Mouse (Mus musculus): ENCODE results near the gene Vpreb2. TPM values are rescaled to one million over a fixed set of nuclear protein-coding genes. Genes with fewer than 3 reads are reported as not detected.

The Vpreb2 gene
- not detected in 2 replicates for polyA plus RNA-seq (2012; ENCODE audit: low replicate concordance)

DNA sequence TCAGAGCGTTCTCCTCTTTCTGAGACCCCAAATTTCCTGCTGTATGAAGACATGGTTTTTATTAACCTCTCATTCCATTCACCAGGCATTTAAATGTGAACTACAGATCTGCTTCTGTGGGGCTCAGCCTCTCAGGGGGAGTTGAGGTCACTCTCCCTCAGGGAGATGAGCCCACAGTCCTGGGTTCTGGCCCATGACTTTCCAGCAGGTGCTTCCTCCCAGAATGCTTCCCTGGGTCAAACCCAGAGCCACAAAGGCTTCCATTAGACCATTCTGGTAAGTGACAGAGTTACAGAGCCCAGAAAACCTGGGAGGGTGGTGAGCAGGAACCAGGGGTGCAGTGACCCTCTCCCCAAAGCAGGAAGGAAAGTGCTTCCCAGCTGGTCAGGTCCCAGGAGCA lies at the start of gene Vpreb2:
Vpreb2 (plus strand) TSS at position 301 of the 400 bp plus-strand sequence.

Other genes starting within 250 kb of the Vpreb2 start
- gene Med15, start 247.5 kb upstream of the Vpreb2 start, polyA plus RNA-seq (2012; ENCODE audit: low replicate concordance), result 168 and 199 TPM in 2 replicates
- gene Klhl22, start 220.8 kb upstream of the Vpreb2 start, polyA plus RNA-seq (2012; ENCODE audit: low replicate concordance), result 4.9 and 14.8 TPM in 2 replicates
- 1.3 and 4.3 TPM in 2 replicates for gene Scarf2, start 183.1 kb upstream of the Vpreb2 start, polyA plus RNA-seq (2012; ENCODE audit: low replicate concordance)
- not detected in 2 replicates for gene B830017H08Rik, start 147.3 kb upstream of the Vpreb2 start, polyA plus RNA-seq (2012; ENCODE audit: low replicate concordance)
- gene Car15, start 142.1 kb upstream of the Vpreb2 start, polyA plus RNA-seq (2012; ENCODE audit: low replicate concordance), result 1.8 and 8.0 TPM in 2 replicates
- 0.42 and 1.5 TPM in 2 replicates for gene Gm20518, start 88.8 kb upstream of the Vpreb2 start, polyA plus RNA-seq (2012; ENCODE audit: low replicate concordance)
- gene Tssk1, start 86.2 kb upstream of the Vpreb2 start, polyA plus RNA-seq (2012; ENCODE audit: low replicate concordance), result not detected in 2 replicates
- gene Dgcr2, start 81.9 kb upstream of the Vpreb2 start, polyA plus RNA-seq (2012; ENCODE audit: low replicate concordance), result 23.3 and 26.7 TPM in 2 replicates
- gene Tssk2, start 81.8 kb upstream of the Vpreb2 start, polyA plus RNA-seq (2012; ENCODE audit: low replicate concordance), result not detected in 2 replicates
- gene Ess2, start 69.1 kb upstream of the Vpreb2 start, polyA plus RNA-seq (2012; ENCODE audit: low replicate concordance), result 27.5 and 31.1 TPM in 2 replicates
- gene Gsc2, start 65.4 kb upstream of the Vpreb2 start, polyA plus RNA-seq (2012; ENCODE audit: low replicate concordance), result not detected in 2 replicates
- gene Slc25a1, start 52.2 kb upstream of the Vpreb2 start, polyA plus RNA-seq (2012; ENCODE audit: low replicate concordance), result 69.4 and 186 TPM in 2 replicates
- gene Dgcr6, start 72.4 kb downstream of the Vpreb2 start, polyA plus RNA-seq (2012; ENCODE audit: low replicate concordance), result 8.0 and 23.0 TPM in 2 replicates
- gene Prodh, start 109.8 kb downstream of the Vpreb2 start, polyA plus RNA-seq (2012; ENCODE audit: low replicate concordance), result 2.4 and 2.5 TPM in 2 replicates
- gene Rtn4r, start 147.2 kb downstream of the Vpreb2 start, polyA plus RNA-seq (2012; ENCODE audit: low replicate concordance), result 0.46 and 0.91 TPM in 2 replicates
- gene Ccdc188, start 237.5 kb downstream of the Vpreb2 start, polyA plus RNA-seq (2012; ENCODE audit: low replicate concordance), result not detected in 2 replicates